Mouse (Mus musculus) brain, embryonic 14.5 days (tissue): Measurements from ENCODE around the gene Fdx1.

ENCODE experiments used
- CTCF ChIP-seq: fragments of 200-500 bp; IDR thresholded peaks from 2 replicates; pipeline ENCODE4 v1.5.1; 2012; ENCODE audit warnings: inconsistent platforms, mild to moderate bottlenecking, moderate library complexity, borderline replicate concordance; ENCODE audit not compliant: insufficient read depth, insufficient read length; ENCODE audit errors: extremely low read depth
- POLR2A ChIP-seq: fragments of 200-500 bp; IDR thresholded peaks from 2 replicates; pipeline ENCODE4 v1.6.1; 2012; ENCODE audit warnings: mild to moderate bottlenecking, inconsistent platforms, borderline replicate concordance; ENCODE audit not compliant: poor library complexity, insufficient read depth, insufficient read length, severe bottlenecking; ENCODE audit errors: extremely low read depth

DNA sequence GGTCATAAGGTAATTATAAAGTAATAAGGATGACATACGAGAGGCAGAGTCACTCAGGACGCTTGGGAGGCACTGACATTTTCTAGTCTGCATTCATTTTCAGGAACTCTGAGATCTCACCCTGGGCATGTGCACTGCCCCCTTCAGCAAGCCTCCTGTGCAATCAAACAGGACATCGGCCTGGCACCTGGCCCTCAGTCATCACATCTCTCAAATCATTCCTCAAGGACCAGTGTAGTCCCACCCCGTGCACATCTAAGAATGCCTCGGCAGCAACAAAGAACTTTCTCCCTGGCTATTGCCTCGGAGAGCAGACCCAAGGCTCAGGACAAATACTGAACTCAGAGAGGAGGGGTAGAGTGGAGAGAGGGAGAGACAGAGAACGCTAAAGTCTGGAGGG lies 34.7 kb downstream of the Fdx1 start:
- TF ChIP-seq CTCF (no peak), POLR2A (no peak)
